8 mouse cellular contexts compared by ENCODE assay signal in genomic region chr16:3846711-3847518, GRCm38 (mm10). TPM values are rescaled to one million over a fixed set of nuclear protein-coding genes. Genes with fewer than 3 reads are reported as not detected.
DNase-seq lines count a peak whose midpoint lies in the region; ATAC-seq and TF ChIP-seq lines count a peak whose summit lies in the region.

Gene Zfp174 (plus strand): TSS chr16:3847268.

- peak; percentile 52 for TF ChIP-seq POLR2A in kidney, adult 2 months (IDR thresholded peaks at IDR 0.05; ENCODE audit: low read depth, low read length)
- TF ChIP-seq POLR2A in spleen, adult 2 months (IDR thresholded peaks at IDR 0.05; ENCODE audit: low read depth, low read length): no peak; the same call in 1 of the 2 replicates

- ATAC-seq in embryonic facial prominence, embryonic 13.5 days (ENCODE audit: insufficient number of reproducible peaks, insufficient read depth, low FRiP score, low TSS enrichment, low read depth): peak; percentile 98
- ATAC-seq in limb, embryonic 12.5 days (ENCODE audit: insufficient number of reproducible peaks, insufficient read depth, low FRiP score, low TSS enrichment, low read depth): peak; percentile 100
- ATAC-seq in midbrain, embryonic 15.5 days (replicated peaks): peak; percentile 99

- H3K27ac ChIP-seq in embryonic facial prominence, embryonic 13.5 days: no peak within 1 kb of the TSS
- peak within 1 kb of the TSS; percentile 33 for H3K27ac ChIP-seq in kidney, adult 2 months (ENCODE audit: insufficient read depth, low read depth, low read length)
- H3K27ac ChIP-seq in limb, embryonic 12.5 days: 0 out of 2 replicates have a peak within 1 kb of the TSS, but pooled peaks have one; percentile 31
- H3K27ac ChIP-seq in midbrain, embryonic 15.5 days: peak within 1 kb of the TSS; percentile 69
- no peak within 1 kb of the TSS for H3K27ac ChIP-seq in spleen, adult 2 months (ENCODE audit: insufficient read depth, low read length)

- TF ChIP-seq CTCF in kidney, adult 2 months (conservative IDR thresholded peaks at IDR 0.05; ENCODE audit: insufficient read depth, insufficient read length, low read depth, low read length): 0 out of 2 replicates have a peak, but pooled peaks have one; percentile 22
- TF ChIP-seq CTCF in spleen, adult 2 months (IDR thresholded peaks at IDR 0.05; ENCODE audit: extremely low read depth, insufficient read depth, insufficient read length, insufficient replicate concordance): no peak

- peak within 1 kb of the TSS; percentile 67 for H3K4me2 ChIP-seq in embryonic facial prominence, embryonic 13.5 days
- H3K4me2 ChIP-seq in limb, embryonic 12.5 days: peak within 1 kb of the TSS; percentile 63
- H3K4me2 ChIP-seq in midbrain, embryonic 15.5 days: peak within 1 kb of the TSS; percentile 66

- H3K9ac ChIP-seq in embryonic facial prominence, embryonic 13.5 days: peak within 1 kb of the TSS; percentile 82
- H3K9ac ChIP-seq in limb, embryonic 12.5 days (replicated peaks): peak within 1 kb of the TSS; percentile 66
- H3K9ac ChIP-seq in midbrain, embryonic 15.5 days: peak within 1 kb of the TSS; percentile 75

- H3K36me3 ChIP-seq in embryonic facial prominence, embryonic 13.5 days: no peaks in the 10 kb centered on the region
- no peaks in the 10 kb centered on the region for H3K36me3 ChIP-seq in kidney, adult 2 months (ENCODE audit: control insufficient read depth, insufficient read depth, low read length)
- H3K36me3 ChIP-seq in limb, embryonic 12.5 days: no peaks in the 10 kb centered on the region
- no peaks in the 10 kb centered on the region for H3K36me3 ChIP-seq in midbrain, embryonic 15.5 days (replicated peaks)
- H3K36me3 ChIP-seq in spleen, adult 2 months (ENCODE audit: control insufficient read depth, insufficient read depth, low read length): no peaks in the 10 kb centered on the region

- 2% methylated on average over 38 of the region's 38 CpGs for whole genome bisulfite sequencing in embryonic facial prominence, embryonic 13.5 days
- WGBS in kidney, adult 2 months: 3% methylated on average over 38 of the region's 38 CpGs
- WGBS in limb, embryonic 12.5 days: 4% methylated on average over 38 of the region's 38 CpGs
- 3% methylated on average over 38 of the region's 38 CpGs for WGBS in midbrain, embryonic 15.5 days
- WGBS in spleen, adult 2 months: 4% methylated on average over 38 of the region's 38 CpGs

- DNase-seq in 3134 (ENCODE audit: extremely low read depth, insufficient read length, low spot score): peak; percentile 92
- peak; percentile 94 to 95 for DNase-seq in adrenal gland, postnatal 36 days
- peak; percentile 98 for DNase-seq in heart, adult 18-20 months
- peak; percentile 99 for DNase-seq in kidney, adult 2 months
- peak; percentile 89 to 90 for DNase-seq in spleen, adult 2 months (ENCODE audit: low read depth in 1 of 2, low spot score in 2 of 2)

- H3K4me1 ChIP-seq in embryonic facial prominence, embryonic 13.5 days: peaks cover 11% of the 10 kb centered on the region; the same call in 1 of the 2 replicates
- H3K4me1 ChIP-seq in kidney, adult 2 months (ENCODE audit: control insufficient read depth, insufficient read depth, low read length): no peaks in the 10 kb centered on the region
- no peaks in the 10 kb centered on the region; the same call in 1 of the 2 replicates for H3K4me1 ChIP-seq in limb, embryonic 12.5 days (replicated peaks)
- H3K4me1 ChIP-seq in midbrain, embryonic 15.5 days: peaks cover 14% of the 10 kb centered on the region
- H3K4me1 ChIP-seq in spleen, adult 2 months (ENCODE audit: control insufficient read depth, insufficient read depth, insufficient read length): no peaks in the 10 kb centered on the region

- H3K9me3 ChIP-seq in embryonic facial prominence, embryonic 13.5 days: no peaks in the 10 kb centered on the region
- no peaks in the 10 kb centered on the region for H3K9me3 ChIP-seq in limb, embryonic 12.5 days
- H3K9me3 ChIP-seq in midbrain, embryonic 15.5 days: no peaks in the 10 kb centered on the region

- H3K4me3 ChIP-seq in embryonic facial prominence, embryonic 13.5 days: peak within 1 kb of the TSS; percentile 67
- peak within 1 kb of the TSS; percentile 77 for H3K4me3 ChIP-seq in kidney, adult 2 months (ENCODE audit: insufficient read depth, low read depth, low read length)
- H3K4me3 ChIP-seq in limb, embryonic 12.5 days (replicated peaks): peak within 1 kb of the TSS; percentile 70
- H3K4me3 ChIP-seq in midbrain, embryonic 15.5 days: peak within 1 kb of the TSS; percentile 85
- peak within 1 kb of the TSS; percentile 65 for H3K4me3 ChIP-seq in spleen, adult 2 months (ENCODE audit: extremely low read depth, insufficient read depth, insufficient read length)

- H3K27me3 ChIP-seq in embryonic facial prominence, embryonic 13.5 days: no peaks in the 10 kb centered on the region
- H3K27me3 ChIP-seq in kidney, adult 2 months (replicated peaks; ENCODE audit: control insufficient read depth, insufficient read depth, low read length): no peaks in the 10 kb centered on the region
- no peaks in the 10 kb centered on the region for H3K27me3 ChIP-seq in limb, embryonic 12.5 days
- H3K27me3 ChIP-seq in midbrain, embryonic 15.5 days (replicated peaks): no peaks in the 10 kb centered on the region
- no peaks in the 10 kb centered on the region for H3K27me3 ChIP-seq in spleen, adult 2 months (ENCODE audit: control insufficient read depth, insufficient read depth, low read length)

RNA-seq across cellular contexts. Expression of gene Zfp174, which starts in this region (rescaled TPM):
- 10 to 100 TPM in 1 of 2 experiments, 1 to 10 TPM in 1; 2.5 to 12.0 TPM for total RNA-seq in adrenal gland, postnatal 36 days (2021)
- 1.8 and 2.3 TPM in 2 replicates for polyA plus RNA-seq in embryonic facial prominence, embryonic 13.5 days (2015; fragmentation: Nextera tagmentation; extraction: Ambion mirVana)
- 1 to 10 TPM; 1.3 to 1.4 TPM for total RNA-seq in heart, adult 18-20 months (2021)
- polyA plus RNA-seq in kidney, adult 2 months (2012; rRNA removed): 1.1 and 1.3 TPM in 2 replicates
- 1.9 TPM in 2 replicates for polyA plus RNA-seq in limb, embryonic 12.5 days (2016; fragmentation: Nextera tagmentation; extraction: Ambion mirVana)
- 3.0 and 3.6 TPM in 2 replicates for polyA plus RNA-seq in midbrain, embryonic 15.5 days (2015; fragmentation: Nextera tagmentation; extraction: Ambion mirVana)
- 0.49 and 0.65 TPM in 2 replicates for polyA plus RNA-seq in spleen, adult 2 months (2012; rRNA removed)

Comparison
In these comparisons a context has a peak if more than half of its experiments do, and no peak if none do; other contexts are left out.
1. Peak in DNase-seq and H3K4me3 ChIP-seq in spleen, adult 2 months; RNA of the gene not detected or under 1 TPM.
2. H3K27ac ChIP-seq: peak in kidney, adult 2 months (single experiment), limb, embryonic 12.5 days (single experiment) and midbrain, embryonic 15.5 days (single experiment); none in embryonic facial prominence, embryonic 13.5 days (single experiment) and spleen, adult 2 months (single experiment).
3. Peak in every context shown above with its lines, with median percentiles within 50 percentile points of each other: DNase-seq, ATAC-seq, H3K4me2 ChIP-seq, H3K4me3 ChIP-seq and H3K9ac ChIP-seq.